Mouse (Mus musculus) brain, embryonic 14.5 days (tissue): ENCODE results near the gene Fam57a.

Source experiments
- CTCF ChIP-seq: fragments of 200-500 bp; IDR thresholded peaks from 2 replicates; pipeline ENCODE4 v1.5.1; 2012; ENCODE audit warnings: inconsistent platforms, mild to moderate bottlenecking, moderate library complexity, borderline replicate concordance; ENCODE audit not compliant: insufficient read depth, insufficient read length; ENCODE audit errors: extremely low read depth
- POLR2A ChIP-seq: fragments of 200-500 bp; IDR thresholded peaks from 2 replicates; pipeline ENCODE4 v1.6.1; 2012; ENCODE audit warnings: mild to moderate bottlenecking, inconsistent platforms, borderline replicate concordance; ENCODE audit not compliant: poor library complexity, insufficient read depth, insufficient read length, severe bottlenecking; ENCODE audit errors: extremely low read depth

DNA sequence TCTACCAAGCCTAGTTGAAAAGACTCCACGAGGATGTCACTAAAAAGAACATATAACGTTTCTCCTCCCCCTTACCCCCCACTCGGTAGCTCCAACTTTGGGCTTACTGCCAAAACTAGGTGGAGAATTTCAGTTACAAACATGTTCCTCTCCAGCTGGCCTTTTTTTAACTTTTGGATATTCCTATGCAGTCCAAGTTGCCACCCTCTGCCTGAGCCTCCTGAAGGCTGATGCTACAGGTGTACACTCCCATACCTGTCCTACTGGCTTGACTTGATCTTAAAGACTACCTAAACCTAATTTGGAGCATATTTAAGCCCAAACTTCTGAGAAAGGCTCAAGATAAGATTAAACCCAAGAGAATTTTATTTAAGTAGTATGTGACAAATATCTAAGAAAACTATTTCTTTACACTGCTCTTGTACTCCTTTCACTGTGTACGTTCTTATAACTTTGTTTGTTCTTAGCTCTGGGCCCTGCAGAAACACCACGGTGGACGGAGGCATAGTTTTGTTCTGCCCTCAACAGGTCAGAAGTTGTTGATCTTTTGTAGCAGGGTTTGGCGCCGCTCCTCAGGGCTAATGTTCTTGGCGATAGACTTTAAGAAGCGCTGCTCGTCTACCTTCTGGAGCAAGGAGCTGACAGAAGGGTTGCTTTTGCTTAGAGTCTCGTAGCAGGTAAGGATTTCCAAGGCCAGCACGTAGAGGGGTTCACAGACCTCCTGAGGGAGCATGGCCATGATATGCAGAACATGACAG lies 30.9 kb downstream of the Fam57a start:
- no peak for TF ChIP-seq CTCF
- no peak for TF ChIP-seq POLR2A
